Mouse (Mus musculus): ENCODE measurements at regions not wholly inside any gene's neighbourhood (a gene's known extent, or its start where the extent isn't known, plus 50 kb on each side); places are given as distances from the start of the nearest gene placed in this dataset.

- peak; percentile 85 for DNase-seq (ENCODE audit: low read depth, low spot score)
Observed at GRCm38 (mm10) chr1:30548761-30549160, 325.0 kb downstream of the Phf3 start.

- DNase-seq (ENCODE audit: low read depth, low spot score) = no peak
Observed at GRCm38 (mm10) chr1:30540088-30540698, 333.5 kb downstream of the Phf3 start.

GRCm38 (mm10) chr1:30536989-30537975 is 336.4 kb downstream of the Phf3 start:
- DNase-seq (ENCODE audit: low read depth, low spot score) = no peak

GRCm38 (mm10) chr1:30517348-30517747 is 356.4 kb downstream of the Phf3 start:
- peak; percentile 51 for DNase-seq (ENCODE audit: low read depth, low spot score)

GRCm38 (mm10) chr1:30515846-30516245 is 357.9 kb downstream of the Phf3 start:
- peak; percentile 56 for DNase-seq (ENCODE audit: low read depth, low spot score)

- no peak for DNase-seq (ENCODE audit: low read depth, low spot score)
Observed at GRCm38 (mm10) chr1:30503224-30503623, 370.5 kb downstream of the Phf3 start.

GRCm38 (mm10) chr1:30460295-30460958 is 413.3 kb downstream of the Phf3 start:
- no peak for DNase-seq (ENCODE audit: low read depth, low spot score)

- DNase-seq (ENCODE audit: low read depth, low spot score) = no peak
Observed at GRCm38 (mm10) chr1:30437964-30438363, 435.8 kb downstream of the Phf3 start.

- DNase-seq (ENCODE audit: low read depth, low spot score) = no peak
Observed at GRCm38 (mm10) chr1:30416582-30416981, 457.1 kb downstream of the Phf3 start.

- peak; percentile 75 for DNase-seq (ENCODE audit: low read depth, low spot score)
Observed at GRCm38 (mm10) chr1:30414881-30415439, 458.8 kb downstream of the Phf3 start.
